Mouse (Mus musculus) lung, embryonic 14.5 days (tissue): ENCODE results near the gene Serpinb2. TPM values are rescaled to one million over a fixed set of nuclear protein-coding genes. Genes with fewer than 3 reads are reported as not detected.

ENCODE experiments used
- ATAC-seq: fragments of 200-750 bp; cut with Nextera tagmentation; 2 replicates; pipeline ENCODE4 v1.8.0; 2017; ENCODE audit warnings: mild to moderate bottlenecking, moderate TSS enrichment, moderate library complexity; ENCODE audit not compliant: insufficient read depth
- DNase-seq: peaks from one replicate; pipeline ENCODE4 v3.0.0-alpha.2; 2015
- H3K27ac ChIP-seq: fragments of 300-500 bp; sonication (generic); 2 replicates; pipeline ENCODE4 v1.5.1; 2014; ENCODE audit warnings: low read depth, mild to moderate bottlenecking, moderate library complexity
- H3K27me3 ChIP-seq: fragments of 300-500 bp; sonication (generic); 2 replicates; pipeline ENCODE4 v1.6.1; 2014; ENCODE audit warnings: low read length, control low read depth; ENCODE audit not compliant: insufficient read depth
- H3K36me3 ChIP-seq: fragments of 300-500 bp; sonication (generic); 2 replicates; pipeline ENCODE4 v1.6.1; 2014; ENCODE audit warnings: control low read depth; ENCODE audit not compliant: insufficient read depth
- H3K4me1 ChIP-seq: fragments of 300-500 bp; sonication (generic); 2 replicates; pipeline ENCODE4 v1.6.1; 2014; ENCODE audit warnings: antibody characterized with exemption, control low read depth; ENCODE audit not compliant: insufficient read depth
- H3K4me2 ChIP-seq: fragments of 300-500 bp; sonication (generic); 2 replicates; pipeline ENCODE4 v1.6.1; 2014; ENCODE audit warnings: mild to moderate bottlenecking
- H3K4me3 ChIP-seq: fragments of 300-500 bp; sonication (generic); 2 replicates; pipeline ENCODE4 v1.5.1; 2014; ENCODE audit warnings: low read depth, low read length
- H3K9ac ChIP-seq: fragments of 300-500 bp; sonication (generic); 2 replicates; pipeline ENCODE4 v1.6.1; 2014
- H3K9me3 ChIP-seq: fragments of 300-500 bp; sonication (generic); 2 replicates; pipeline ENCODE4 v1.6.1; 2016; ENCODE audit warnings: low read depth, low read length, control low read depth
- CTCF ChIP-seq: IDR thresholded peaks from 2 replicates; pipeline ENCODE4 v1.5.1; 2016; ENCODE audit warnings: antibody characterized with exemption, low read depth
- WGBS: fragments of 180-500 bp; shearing (Covaris S2); extraction: QIAGEN DNeasy Blood & Tissue Kit; methylation state at CpG from one replicate; pipeline ENCODE4 v1.1.7; 2014; 5-methylcytosine and 5-hydroxymethylcytosine counted together
- polyA plus RNA-seq: library from polyadenylated mRNA; unstranded; fragments of >200 nt; fragmentation: Nextera tagmentation; extraction: Ambion mirVana; gene quantifications from 2 replicates; pipeline ENCODE4 v1.2.1, GENCODE M21; 2014

Gene Serpinb2
- 0.26 and 0.33 TPM in 2 replicates for polyA plus RNA-seq

DNA sequence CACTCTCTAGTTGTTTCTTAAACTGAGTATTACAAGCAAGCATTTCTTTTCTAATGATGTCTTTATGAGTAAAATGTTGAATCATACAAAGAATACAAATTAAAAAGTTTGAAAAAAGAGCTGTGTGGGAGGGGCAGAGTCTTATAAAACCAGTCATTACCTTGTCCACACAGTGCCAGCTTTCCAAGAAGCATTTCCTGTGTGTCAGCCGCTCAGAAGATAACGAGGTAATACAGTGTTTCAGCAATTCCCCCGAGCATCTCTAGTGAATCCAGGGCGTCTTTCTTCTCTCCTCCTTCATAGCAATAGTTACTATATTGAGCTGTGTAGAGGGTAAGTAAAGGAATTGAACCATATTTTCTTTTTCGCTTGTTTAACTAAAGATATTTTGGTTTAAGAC is at the start of gene Serpinb2:
TSS of gene Serpinb2 (plus strand) at position 172 of the 400 bp plus-strand sequence.
- Histone ChIP-seq H3K9ac (no peak within 1 kb of the TSS), H3K27me3 (no peaks in the 10 kb centered on the region), H3K4me2 (no peak within 1 kb of the TSS), H3K9me3 (no peaks in the 10 kb centered on the region), H3K4me1 (no peaks in the 10 kb centered on the region), H3K4me3 (no peak within 1 kb of the TSS), H3K36me3 (no peaks in the 10 kb centered on the region), H3K27ac (no peak within 1 kb of the TSS)
- no peak for DNase-seq
- no peak for ATAC-seq
- 64% methylated on average over 5 of the region's 5 CpGs for WGBS
- TF ChIP-seq CTCF, result no peak

DNA sequence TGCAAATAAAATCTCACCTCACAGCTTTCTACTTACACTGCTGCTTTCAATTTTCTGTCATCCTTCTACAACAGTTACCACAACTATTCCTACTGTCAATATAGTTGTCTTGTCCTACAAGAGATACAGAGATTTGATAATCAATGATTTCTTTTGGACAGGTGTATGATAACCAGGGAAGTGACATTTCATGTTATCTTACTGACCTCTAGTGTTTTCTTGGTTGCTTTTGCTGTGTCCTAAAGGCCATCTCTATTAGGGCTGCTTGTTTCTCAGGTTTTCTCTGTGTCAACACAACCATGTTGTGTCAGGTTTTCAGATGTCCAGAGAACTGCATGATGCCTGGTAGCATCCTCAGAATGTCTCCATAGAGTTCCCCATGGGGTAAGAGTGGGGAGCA is 31.3 kb upstream of the Serpinb2 start:
- H3K4me3 ChIP-seq, result no peak overlapping the region
- H3K4me1 ChIP-seq, result no peaks in the 10 kb centered on the region
- no peaks in the 10 kb centered on the region for H3K27me3 ChIP-seq
- no peak for ATAC-seq
- H3K9me3 ChIP-seq, result no peaks in the 10 kb centered on the region
- H3K27ac ChIP-seq, result no peak overlapping the region
- no peak overlapping the region for H3K9ac ChIP-seq
- TF ChIP-seq CTCF, result no peak
- no peak for DNase-seq
- H3K36me3 ChIP-seq, result no peaks in the 10 kb centered on the region
- no peak overlapping the region for H3K4me2 ChIP-seq

DNA sequence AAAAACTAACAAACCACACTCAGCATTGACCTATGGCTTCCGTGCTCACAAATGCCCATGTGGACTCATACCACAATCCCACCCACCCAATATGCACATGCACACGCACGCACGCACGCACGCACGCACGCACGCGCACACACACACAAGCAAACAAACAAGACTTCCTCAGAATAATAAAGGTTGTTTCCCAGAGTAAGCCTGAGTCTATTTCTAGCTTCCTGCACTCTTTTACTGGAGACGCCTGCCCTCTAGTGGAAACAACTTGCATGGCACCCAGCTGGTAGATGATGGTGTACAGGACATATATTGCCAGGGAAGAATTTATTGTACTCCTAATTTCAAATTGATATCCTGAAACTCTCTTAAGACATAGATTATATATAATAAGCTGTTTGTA is 29.8 kb upstream of the Serpinb2 start:
- TF ChIP-seq CTCF, result peak; percentile 88
- Histone ChIP-seq H3K36me3 (no peaks in the 10 kb centered on the region), H3K4me2 (peak overlapping the region; percentile 38; the same call in 1 of the 2 replicates), H3K27ac (no peak overlapping the region), H3K4me3 (no peak overlapping the region), H3K9ac (no peak overlapping the region), H3K27me3 (no peaks in the 10 kb centered on the region), H3K4me1 (no peaks in the 10 kb centered on the region), H3K9me3 (no peaks in the 10 kb centered on the region)
- peak; percentile 90 for DNase-seq
- 20% methylated on average over 11 of the region's 11 CpGs for WGBS
- peak; percentile 80 for ATAC-seq

DNA sequence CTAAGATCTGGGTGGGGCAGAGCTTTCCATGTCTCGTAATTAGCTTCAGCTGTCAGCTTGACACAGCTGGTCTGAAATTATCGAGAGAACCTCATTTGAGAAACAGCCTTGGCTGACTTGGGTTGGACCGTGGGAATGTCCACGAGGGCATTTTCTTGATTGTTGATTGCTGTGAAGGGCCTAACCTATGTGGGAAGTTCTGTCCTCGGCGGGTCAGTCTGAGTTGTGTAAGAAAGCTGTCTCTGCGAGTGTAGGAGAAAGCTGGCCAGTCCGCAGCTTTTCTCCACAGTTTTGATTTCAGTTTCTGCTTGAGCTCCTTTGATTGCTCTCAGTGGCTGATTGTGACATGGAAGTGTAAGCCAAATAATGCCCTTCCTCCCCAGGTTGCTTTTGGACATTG is 21.6 kb upstream of the Serpinb2 start:
- Histone ChIP-seq H3K4me1 (no peaks in the 10 kb centered on the region), H3K4me2 (no peak overlapping the region), H3K36me3 (no peaks in the 10 kb centered on the region), H3K9ac (no peak overlapping the region), H3K27me3 (no peaks in the 10 kb centered on the region), H3K27ac (no peak overlapping the region), H3K4me3 (no peak overlapping the region), H3K9me3 (no peaks in the 10 kb centered on the region)
- DNase-seq (no peak), ATAC-seq (no peak)
- WGBS, result 63% methylated on average over 8 of the region's 8 CpGs
- TF ChIP-seq CTCF, result no peak

DNA sequence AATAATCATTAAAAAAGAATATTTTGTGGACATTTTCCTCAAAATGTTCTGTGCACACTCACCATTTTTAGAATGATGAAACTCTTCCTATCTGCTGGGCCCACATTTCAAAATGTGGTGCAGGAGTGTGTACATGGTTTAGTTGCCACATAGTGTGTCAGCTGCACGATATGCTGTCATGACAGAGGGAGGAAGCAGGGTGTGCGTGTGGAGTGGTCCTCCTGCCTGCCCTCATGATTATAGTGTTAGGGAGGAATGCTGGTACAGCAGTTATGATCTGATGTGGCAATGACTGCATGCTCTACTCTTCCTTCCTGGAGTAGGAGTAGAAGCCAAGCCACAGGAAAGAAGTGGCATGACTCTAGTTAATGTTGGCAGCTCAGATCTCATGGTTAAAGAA is 14.4 kb upstream of the Serpinb2 start:
- no peaks in the 10 kb centered on the region for H3K36me3 ChIP-seq

DNA sequence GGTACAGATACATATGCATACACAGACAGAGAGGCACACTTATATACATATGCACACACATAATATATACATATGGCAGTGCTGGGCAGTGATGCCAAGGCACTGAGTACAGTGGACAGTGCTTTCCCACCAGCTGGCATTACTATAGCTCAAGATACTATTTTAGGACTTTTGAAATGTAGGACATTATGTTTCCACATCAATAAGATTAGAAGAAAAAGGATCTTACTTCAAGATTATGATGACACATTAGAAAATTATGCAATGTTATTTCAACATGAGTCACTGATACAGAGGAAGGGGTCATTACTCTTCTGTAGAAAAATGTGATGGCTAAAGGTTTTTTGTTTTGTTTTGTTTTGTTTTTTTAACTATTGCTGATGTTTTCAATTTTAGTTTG is 9.2 kb upstream of the Serpinb2 start:
- no peak overlapping the region for H3K4me2 ChIP-seq
- ATAC-seq (no peak), DNase-seq (no peak)
- TF ChIP-seq CTCF, result no peak
- H3K9ac ChIP-seq, result no peak overlapping the region
- H3K27me3 ChIP-seq, result no peaks in the 10 kb centered on the region
- H3K36me3 ChIP-seq, result no peaks in the 10 kb centered on the region
- H3K27ac ChIP-seq, result no peak overlapping the region
- H3K9me3 ChIP-seq, result no peaks in the 10 kb centered on the region
- no peak overlapping the region for H3K4me3 ChIP-seq
- no peaks in the 10 kb centered on the region for H3K4me1 ChIP-seq

More for the DNA sequence above, 14.4 kb upstream of the Serpinb2 start:
- DNase-seq (peak; percentile 3), ATAC-seq (no peak)
- H3K4me3 ChIP-seq, result no peak overlapping the region
- no peak for TF ChIP-seq CTCF
- H3K9me3 ChIP-seq, result no peaks in the 10 kb centered on the region
- H3K27ac ChIP-seq, result no peak overlapping the region
- 48% methylated on average over 2 of the region's 2 CpGs for WGBS
- H3K9ac ChIP-seq, result no peak overlapping the region
- no peaks in the 10 kb centered on the region for H3K27me3 ChIP-seq
- H3K4me2 ChIP-seq, result no peak overlapping the region
- no peaks in the 10 kb centered on the region for H3K4me1 ChIP-seq

DNA sequence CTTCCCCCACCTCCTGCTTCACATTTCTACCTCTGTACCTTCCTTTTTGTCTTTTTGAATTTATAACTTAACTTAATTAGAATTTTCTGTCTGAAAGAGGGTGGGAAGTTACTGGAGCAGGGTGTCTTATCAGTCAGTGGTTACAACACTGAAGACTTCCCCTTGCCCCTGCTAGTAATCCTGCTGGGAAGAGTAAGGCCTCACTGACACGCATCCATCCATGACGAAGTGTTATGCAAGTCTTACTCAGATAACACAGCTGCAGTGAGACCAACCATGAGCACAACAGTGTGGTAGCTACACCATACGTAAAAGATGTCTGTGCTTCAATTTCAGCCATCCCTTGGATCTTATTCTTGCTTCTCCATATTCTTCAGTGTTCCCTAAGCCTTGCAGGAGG is 7.9 kb upstream of the Serpinb2 start:
- no peak overlapping the region for H3K4me2 ChIP-seq
- H3K27me3 ChIP-seq, result no peaks in the 10 kb centered on the region
- H3K4me3 ChIP-seq, result no peak overlapping the region
- ATAC-seq (no peak), DNase-seq (no peak)
- no peaks in the 10 kb centered on the region for H3K9me3 ChIP-seq
- no peak overlapping the region for H3K9ac ChIP-seq
- 59% methylated on average over 3 of the region's 3 CpGs for WGBS
- H3K4me1 ChIP-seq, result no peaks in the 10 kb centered on the region
- no peak for TF ChIP-seq CTCF
- no peaks in the 10 kb centered on the region for H3K36me3 ChIP-seq
- H3K27ac ChIP-seq, result no peak overlapping the region
